Mouse (Mus musculus) stomach, postnatal 0 days (tissue): Measurements from ENCODE around the gene Frmd6. TPM values are rescaled to one million over a fixed set of nuclear protein-coding genes. Genes with fewer than 3 reads are reported as not detected.

Source experiments
- ATAC-seq: fragments of 200-750 bp; cut with Nextera tagmentation; 2 replicates; pipeline ENCODE4 v1.8.0; 2017; ENCODE audit not compliant: low FRiP score, low TSS enrichment
- DNase-seq: peaks from one replicate; pipeline ENCODE4 v3.0.0-alpha.2; 2016; ENCODE audit warnings: low spot score
- H3K27ac ChIP-seq: fragments of 300-500 bp; sonication (generic); replicated peaks from 2 replicates; pipeline ENCODE4 v1.5.1; 2014; ENCODE audit warnings: mild to moderate bottlenecking, control low read depth
- H3K27me3 ChIP-seq: fragments of 300-500 bp; sonication (generic); 2 replicates; pipeline ENCODE4 v1.6.1; 2014; ENCODE audit warnings: low read length; ENCODE audit not compliant: control insufficient read depth, insufficient read depth
- H3K36me3 ChIP-seq: fragments of 300-500 bp; sonication (generic); 2 replicates; pipeline ENCODE4 v1.6.1; 2014; ENCODE audit warnings: low read length, mixed read lengths; ENCODE audit not compliant: control insufficient read depth, insufficient read depth
- H3K4me1 ChIP-seq: fragments of 300-500 bp; sonication (generic); replicated peaks from 2 replicates; pipeline ENCODE4 v1.6.1; 2014; ENCODE audit warnings: antibody characterized with exemption; ENCODE audit not compliant: control insufficient read depth, insufficient read depth
- H3K4me2 ChIP-seq: fragments of 300-500 bp; sonication (generic); replicated peaks from 2 replicates; pipeline ENCODE4 v1.6.1; 2014; ENCODE audit warnings: low read depth, mild to moderate bottlenecking, control low read depth, moderate library complexity
- H3K4me3 ChIP-seq: fragments of 300-500 bp; sonication (generic); 2 replicates; pipeline ENCODE4 v1.5.1; 2014; ENCODE audit warnings: low read depth, low read length, control low read depth
- H3K9ac ChIP-seq: fragments of 300-500 bp; sonication (generic); 2 replicates; pipeline ENCODE4 v1.6.1; 2014; ENCODE audit warnings: mild to moderate bottlenecking, low read length, control low read depth, mixed read lengths
- H3K9me3 ChIP-seq: fragments of 300-500 bp; sonication (generic); 2 replicates; pipeline ENCODE4 v1.6.1; 2016; ENCODE audit warnings: low read length; ENCODE audit not compliant: control insufficient read depth
- CTCF ChIP-seq: IDR thresholded peaks from 2 replicates; pipeline ENCODE4 v1.5.1; 2016; ENCODE audit warnings: antibody characterized with exemption, low read depth, mild to moderate bottlenecking, moderate library complexity
- EP300 ChIP-seq: optimal IDR thresholded peaks from 2 replicates; pipeline ENCODE3; 2016; ENCODE audit warnings: antibody characterized with exemption
- WGBS: fragments of 180-500 bp; shearing (Covaris S2); extraction: QIAGEN DNeasy Blood & Tissue Kit; methylation state at CpG from one replicate; pipeline ENCODE4 v1.1.7; 2014; 5-methylcytosine and 5-hydroxymethylcytosine counted together
- polyA plus RNA-seq: library from polyadenylated mRNA; unstranded; fragments of >200 nt; fragmentation: Nextera tagmentation; extraction: Ambion mirVana; gene quantifications from 2 replicates; pipeline ENCODE4 v1.2.1, GENCODE M21; 2015

The Frmd6 gene
- polyA plus RNA-seq, 1 experiment from 2014 or later, result 17.1 TPM

DNA sequence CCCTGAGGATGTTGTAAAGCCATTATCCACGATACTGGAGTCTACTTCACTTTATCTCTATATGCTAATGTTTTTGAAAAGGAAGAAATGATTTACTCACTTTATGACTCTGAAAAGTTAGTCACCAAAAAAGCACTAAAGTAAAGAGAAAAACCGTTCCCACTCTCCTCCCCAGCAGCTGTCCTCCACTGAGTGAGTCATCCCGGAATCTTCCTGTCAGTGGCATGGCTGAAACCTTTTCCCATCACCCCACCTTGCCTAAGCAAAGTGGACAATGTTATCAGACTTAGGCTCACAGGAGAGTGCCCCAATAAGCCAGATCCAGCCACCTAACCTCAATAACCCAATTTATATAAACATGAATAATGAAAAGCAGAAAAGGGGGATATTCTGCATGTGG is 46.6 kb upstream of the Frmd6 start:
- WGBS, result 57% methylated on average over 3 of the region's 3 CpGs

DNA sequence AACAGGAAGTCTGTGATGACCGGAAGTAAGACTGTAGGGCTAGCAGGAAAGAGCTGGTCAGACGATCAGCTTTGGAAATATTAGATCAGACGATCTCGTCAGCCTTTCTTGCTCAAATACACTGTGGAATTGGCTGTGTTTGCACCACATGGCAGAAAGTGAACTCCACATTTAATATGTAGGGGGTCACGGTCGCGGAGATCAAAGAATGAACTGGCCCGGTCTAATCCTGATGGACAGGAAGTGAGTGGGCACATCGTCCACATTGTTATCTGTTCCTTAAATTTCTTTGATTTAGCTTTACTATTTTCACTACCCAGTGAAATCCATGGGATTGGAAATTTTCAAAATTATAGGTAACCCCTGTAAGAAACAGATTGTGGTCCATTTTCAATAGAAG is 42.3 kb upstream of the Frmd6 start:
- ATAC-seq (no peak), DNase-seq (no peak)
- no peak overlapping the region for H3K4me2 ChIP-seq
- no peaks in the 10 kb centered on the region for H3K9me3 ChIP-seq
- no peaks in the 10 kb centered on the region for H3K27me3 ChIP-seq
- H3K9ac ChIP-seq, result no peak overlapping the region
- H3K36me3 ChIP-seq, result no peaks in the 10 kb centered on the region
- 61% methylated on average over 9 of the region's 9 CpGs for WGBS
- no peak overlapping the region for H3K4me3 ChIP-seq
- no peak for TF ChIP-seq EP300
- H3K27ac ChIP-seq, result no peak overlapping the region
- H3K4me1 ChIP-seq, result no peaks in the 10 kb centered on the region

More for the DNA sequence above, 46.6 kb upstream of the Frmd6 start:
- Histone ChIP-seq H3K4me3 (no peak overlapping the region), H3K4me1 (no peaks in the 10 kb centered on the region), H3K27me3 (no peaks in the 10 kb centered on the region), H3K36me3 (no peaks in the 10 kb centered on the region), H3K9ac (no peak overlapping the region), H3K27ac (no peak overlapping the region), H3K4me2 (no peak overlapping the region), H3K9me3 (no peaks in the 10 kb centered on the region)
- no peak for TF ChIP-seq EP300
- ATAC-seq, result no peak
- DNase-seq, result no peak

DNA sequence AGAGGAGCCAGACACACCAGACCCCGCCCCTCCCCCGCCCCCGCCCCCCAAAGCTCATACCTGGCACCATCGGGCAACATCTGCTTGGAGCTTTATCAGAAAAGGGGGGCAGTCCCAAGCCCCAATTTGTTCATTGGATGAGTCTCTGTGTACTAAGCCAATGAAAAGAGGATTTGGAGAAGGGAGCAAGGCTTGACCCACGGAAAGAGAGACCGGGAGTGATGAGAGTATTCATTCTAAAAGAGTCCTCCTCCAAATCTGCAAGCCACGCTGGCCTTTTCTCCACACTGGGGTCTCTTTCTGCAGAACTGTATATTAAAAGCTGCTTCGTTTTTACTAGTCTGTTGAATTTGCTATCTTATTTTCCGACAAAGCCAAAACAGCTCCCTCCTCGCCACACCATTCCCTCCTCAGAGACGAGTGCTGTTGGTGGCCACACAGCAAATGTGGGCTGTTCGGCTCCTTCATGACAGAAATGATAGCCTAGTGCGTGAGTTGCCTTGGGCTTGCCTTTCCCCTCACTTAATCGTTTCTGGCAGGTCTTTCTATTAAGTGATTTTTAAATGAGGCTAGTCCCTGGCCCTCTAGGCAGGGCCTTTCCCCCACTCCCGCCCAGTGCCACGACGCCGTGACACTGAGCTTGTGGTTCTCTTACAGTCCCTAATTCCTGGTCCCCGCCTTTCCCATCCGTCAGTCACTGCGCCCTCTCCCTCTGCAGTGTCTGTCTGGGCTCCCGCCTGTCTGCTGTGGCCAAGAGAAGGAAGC is 41.7 kb upstream of the Frmd6 start:
- Histone ChIP-seq H3K9ac (no peak overlapping the region), H3K27ac (no peak overlapping the region), H3K4me3 (no peak overlapping the region), H3K4me2 (no peak overlapping the region), H3K36me3 (no peaks in the 10 kb centered on the region), H3K27me3 (no peaks in the 10 kb centered on the region), H3K9me3 (no peaks in the 10 kb centered on the region), H3K4me1 (no peaks in the 10 kb centered on the region)
- no peak for ATAC-seq
- DNase-seq, result no peak
- WGBS, result 43% methylated on average over 22 of the region's 22 CpGs
- TF ChIP-seq CTCF (no peak), EP300 (no peak)

DNA sequence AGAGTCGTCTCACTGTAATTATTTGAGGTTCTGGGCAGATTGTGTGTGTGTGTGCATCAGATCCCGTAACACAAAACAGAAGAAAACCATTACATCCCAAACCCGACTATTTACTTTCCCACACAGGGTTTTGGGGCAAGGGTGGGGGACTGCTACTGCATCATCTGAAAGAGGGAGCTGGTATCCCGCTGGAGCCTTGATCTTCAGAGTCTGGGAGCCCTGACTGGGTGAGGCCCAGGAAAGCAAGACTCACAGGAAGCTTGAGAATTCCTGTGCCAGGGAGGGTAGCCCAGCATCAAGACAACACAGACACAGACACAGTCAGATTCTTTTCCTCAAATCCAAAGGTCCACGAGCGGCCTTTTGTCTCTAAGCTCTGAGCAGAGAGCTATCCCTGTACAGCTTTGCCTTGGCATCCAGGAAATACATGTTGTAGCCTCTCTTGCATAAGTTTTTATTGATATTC is 41.0 kb upstream of the Frmd6 start:
- Histone ChIP-seq H3K27ac (no peak overlapping the region), H3K27me3 (no peaks in the 10 kb centered on the region), H3K4me2 (no peak overlapping the region), H3K4me1 (no peaks in the 10 kb centered on the region), H3K9ac (no peak overlapping the region), H3K9me3 (no peaks in the 10 kb centered on the region), H3K36me3 (no peaks in the 10 kb centered on the region), H3K4me3 (no peak overlapping the region)
- TF ChIP-seq CTCF (no peak), EP300 (no peak)
- 44% methylated on average over 6 of the region's 6 CpGs for WGBS
- ATAC-seq (no peak), DNase-seq (no peak)

DNA sequence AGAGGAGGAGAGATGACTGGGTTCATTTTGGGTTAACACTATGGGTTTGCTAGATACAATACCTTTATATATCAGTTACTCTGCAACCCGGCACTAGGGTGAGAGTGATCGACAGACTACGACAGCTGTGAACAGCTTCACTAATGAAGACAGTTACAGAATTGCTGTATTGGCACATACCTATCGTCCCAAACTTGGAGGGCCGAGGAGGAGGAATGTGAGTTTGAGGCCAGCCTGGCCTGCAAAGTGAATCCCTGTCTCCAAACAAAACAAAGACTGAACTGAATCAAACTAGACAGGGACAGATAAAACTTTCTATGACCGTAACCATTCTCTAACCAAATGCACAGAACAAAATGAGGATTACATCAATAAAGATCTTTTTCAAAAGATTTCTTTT is 36.0 kb upstream of the Frmd6 start:
- no peaks in the 10 kb centered on the region for H3K9me3 ChIP-seq
- H3K9ac ChIP-seq, result no peak overlapping the region
- H3K4me2 ChIP-seq, result no peak overlapping the region
- no peaks in the 10 kb centered on the region for H3K27me3 ChIP-seq
- TF ChIP-seq EP300 (no peak), CTCF (no peak)
- ATAC-seq (no peak), DNase-seq (no peak)
- no peaks in the 10 kb centered on the region for H3K4me1 ChIP-seq
- no peak overlapping the region for H3K4me3 ChIP-seq
- WGBS, result 78% methylated on average over 6 of the region's 6 CpGs
- no peaks in the 10 kb centered on the region for H3K36me3 ChIP-seq
- H3K27ac ChIP-seq, result no peak overlapping the region

DNA sequence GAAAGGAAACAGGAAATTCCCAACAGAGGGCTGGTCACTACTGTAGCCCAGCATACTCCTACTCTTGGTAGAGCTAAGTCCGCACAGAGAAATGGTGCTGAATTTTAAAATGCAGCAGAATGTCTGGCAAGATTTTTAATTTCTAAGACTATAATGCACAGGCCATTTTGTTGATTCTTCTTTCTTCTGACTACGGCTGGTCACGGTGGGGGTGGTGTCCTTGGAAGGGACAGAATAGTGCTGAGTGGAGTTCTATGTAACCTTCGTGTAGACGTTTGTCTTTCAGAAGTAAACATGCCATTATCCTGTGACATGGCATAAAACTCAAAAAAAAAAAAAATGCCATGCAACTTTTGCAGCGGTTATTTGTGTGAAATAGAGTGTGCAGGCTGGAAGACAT is 32.0 kb upstream of the Frmd6 start:
- no peak overlapping the region for H3K4me2 ChIP-seq
- no peak overlapping the region for H3K27ac ChIP-seq
- WGBS, result 64% methylated on average over 6 of the region's 6 CpGs
- no peaks in the 10 kb centered on the region for H3K9me3 ChIP-seq
- no peaks in the 10 kb centered on the region for H3K27me3 ChIP-seq
- DNase-seq (no peak), ATAC-seq (no peak)
- H3K4me1 ChIP-seq, result no peaks in the 10 kb centered on the region
- TF ChIP-seq EP300 (no peak), CTCF (no peak)
- no peak overlapping the region for H3K9ac ChIP-seq
- H3K36me3 ChIP-seq, result no peaks in the 10 kb centered on the region
- no peak overlapping the region for H3K4me3 ChIP-seq
